Mouse (Mus musculus) cerebellum, adult 9-11 months (tissue): Measurements from ENCODE around the gene Mettl23.
"Not testable (repeated sequence)": the region's sequence is repeated elsewhere in the genome, so short reads cannot be mapped to it uniquely, and the experiment has no call there.

Experiments
- DNase-seq: peaks from one replicate; pipeline ENCODE4 v3.0.0; 2022

Mettl23 gene

DNA sequence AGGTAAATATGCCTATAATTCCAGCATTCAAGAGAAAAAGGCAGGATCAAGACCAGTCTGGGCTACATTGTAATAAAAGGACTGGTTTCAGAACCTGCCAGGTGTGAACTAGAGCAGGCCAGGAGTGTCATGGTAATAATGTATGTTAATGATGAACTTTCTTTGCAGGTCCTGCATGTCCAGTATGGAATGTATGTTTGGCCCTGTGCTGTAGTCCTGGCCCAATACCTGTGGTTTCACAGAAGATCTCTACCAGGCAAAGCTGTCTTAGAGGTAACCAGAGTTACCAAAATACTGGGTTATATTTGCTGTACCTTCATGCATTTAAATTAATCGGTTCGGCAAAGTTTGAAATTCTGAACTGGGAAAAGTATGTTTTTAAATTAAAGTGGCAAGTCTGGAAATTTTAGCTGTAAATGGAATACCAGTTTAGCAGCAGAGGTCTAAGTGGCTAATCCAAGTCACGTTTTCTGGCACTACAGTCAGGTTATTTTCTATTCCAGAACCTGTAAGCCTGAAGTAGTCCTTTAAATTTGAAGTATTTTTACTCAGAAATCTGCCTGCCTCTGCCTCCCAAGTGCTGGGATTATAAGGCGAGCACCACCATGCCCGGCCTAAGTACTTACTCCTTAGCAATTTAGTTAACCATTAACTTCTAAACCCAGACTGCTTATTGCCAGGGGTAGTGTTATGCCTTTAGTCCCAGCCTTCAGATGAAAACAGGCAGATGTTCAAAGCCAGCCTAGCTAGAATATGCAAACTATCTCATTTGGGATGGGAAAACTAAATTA lies 5.2 kb downstream of the Mettl23 start:
- DNase-seq = no peak

DNA sequence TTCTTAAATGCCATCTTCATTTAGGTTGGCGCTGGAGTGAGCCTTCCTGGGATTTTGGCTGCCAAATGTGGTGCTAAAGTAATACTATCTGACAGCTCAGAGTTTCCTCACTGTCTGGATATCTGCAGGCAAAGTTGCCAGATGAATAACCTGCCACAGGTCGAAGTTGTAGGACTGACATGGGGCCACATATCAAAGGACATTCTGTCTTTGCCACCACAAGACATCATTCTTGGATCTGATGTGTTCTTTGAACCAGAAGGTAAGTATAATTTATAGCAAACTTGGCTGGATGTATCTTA lies 5.8 kb downstream of the Mettl23 start:
- not testable (repeated sequence) for DNase-seq

DNA sequence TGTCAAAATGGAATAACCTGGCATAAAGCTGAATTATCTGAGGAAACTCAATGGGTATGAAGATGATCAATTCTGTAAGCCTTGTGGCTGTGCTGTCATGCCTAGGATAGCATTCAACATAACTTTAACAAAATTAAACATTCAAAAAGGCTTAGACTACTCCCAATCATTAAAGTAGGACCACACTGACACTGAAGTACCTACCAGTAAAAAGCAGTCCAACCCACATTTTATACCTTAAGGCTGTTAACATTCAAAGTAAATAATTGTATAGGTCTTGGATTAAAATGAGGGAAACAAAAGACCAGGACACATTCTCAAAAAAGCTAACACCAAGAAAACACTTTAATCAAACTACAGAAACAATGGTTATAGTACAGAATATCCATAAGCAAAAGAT lies 6.5 kb downstream of the Mettl23 start:
- no peak for DNase-seq

DNA sequence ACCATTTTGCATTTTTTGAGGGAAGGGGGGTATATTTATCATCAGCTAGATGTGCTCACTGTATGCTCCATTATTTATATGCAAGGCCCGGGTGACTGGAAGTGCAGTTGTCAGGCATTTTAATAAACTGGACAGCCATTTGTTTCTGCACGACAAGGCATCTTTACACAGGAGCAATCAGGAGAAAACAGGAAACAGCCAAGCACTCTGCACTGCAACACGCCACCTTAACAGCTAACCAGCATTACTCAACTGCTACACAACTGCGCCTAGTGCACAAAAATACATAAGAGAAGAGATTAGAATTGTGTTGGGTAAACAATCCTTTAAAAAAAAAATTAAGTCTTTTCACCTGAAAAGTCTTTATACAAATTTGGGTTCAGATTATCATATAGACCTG lies 7.0 kb downstream of the Mettl23 start:
- DNase-seq = no peak

DNA sequence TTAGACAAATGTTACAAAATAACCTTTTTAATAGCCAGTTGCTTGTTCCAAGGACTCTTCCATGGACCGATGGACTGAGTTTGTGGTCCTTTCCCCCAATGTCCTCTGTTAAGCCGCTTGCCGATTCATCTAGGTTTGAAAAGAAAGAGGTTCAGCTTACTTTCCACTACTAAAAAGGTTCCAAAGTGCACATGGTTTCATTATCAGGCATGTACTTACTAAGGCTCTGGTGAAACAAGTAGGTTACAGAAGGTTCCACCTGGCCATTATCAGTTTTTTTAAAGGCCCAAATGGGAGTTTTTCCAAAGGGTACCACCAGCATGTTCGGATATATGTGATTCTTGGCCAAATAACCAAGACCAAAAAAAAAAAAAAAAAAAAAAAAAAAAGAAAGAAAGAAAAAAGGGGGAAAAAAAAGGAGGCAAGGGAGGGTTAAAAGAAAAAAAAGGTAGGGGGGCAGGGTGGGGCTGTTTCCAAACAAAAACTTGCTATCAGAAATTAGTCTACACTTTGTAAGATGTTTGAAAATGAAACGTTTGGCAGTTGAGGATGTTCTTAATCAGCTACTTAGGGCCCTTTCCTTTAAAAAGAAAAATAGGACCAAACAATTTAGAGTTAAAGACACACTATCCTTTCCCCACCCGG lies 7.9 kb downstream of the Mettl23 start:
- DNase-seq = no peak

DNA sequence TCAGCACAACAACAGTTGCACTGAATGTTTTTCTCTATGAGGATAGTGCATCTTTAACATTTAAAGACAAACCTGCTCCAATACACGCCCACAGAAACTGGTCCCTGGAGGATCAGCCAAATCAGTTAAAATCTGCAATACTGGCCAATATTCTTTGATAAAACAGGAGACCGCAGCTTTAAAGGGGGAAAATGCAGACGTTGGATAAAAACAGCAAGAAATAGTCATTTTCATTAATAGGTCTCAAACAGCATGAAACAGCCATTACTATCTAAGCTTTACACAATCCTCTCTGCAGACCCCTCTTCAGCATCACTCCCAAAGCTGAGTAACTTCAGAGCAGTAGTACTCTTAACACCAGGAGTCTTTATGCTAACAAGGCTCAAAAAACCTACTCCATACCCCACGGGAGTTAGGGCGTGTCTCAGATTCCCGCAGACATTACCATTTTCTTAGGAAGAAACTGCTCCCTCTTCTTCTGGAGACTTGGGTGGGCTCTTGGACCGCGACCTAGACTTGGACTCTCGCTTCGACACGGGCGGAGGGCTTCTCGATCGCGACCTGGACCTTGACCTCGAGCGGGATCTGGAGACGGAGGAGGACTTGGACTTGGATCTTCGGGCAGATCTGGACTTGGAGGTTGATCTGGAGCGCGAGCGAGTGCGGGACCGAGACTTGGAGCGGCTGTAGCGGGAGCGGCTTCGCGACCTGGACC lies 8.7 kb downstream of the Mettl23 start:
- no peak for DNase-seq

DNA sequence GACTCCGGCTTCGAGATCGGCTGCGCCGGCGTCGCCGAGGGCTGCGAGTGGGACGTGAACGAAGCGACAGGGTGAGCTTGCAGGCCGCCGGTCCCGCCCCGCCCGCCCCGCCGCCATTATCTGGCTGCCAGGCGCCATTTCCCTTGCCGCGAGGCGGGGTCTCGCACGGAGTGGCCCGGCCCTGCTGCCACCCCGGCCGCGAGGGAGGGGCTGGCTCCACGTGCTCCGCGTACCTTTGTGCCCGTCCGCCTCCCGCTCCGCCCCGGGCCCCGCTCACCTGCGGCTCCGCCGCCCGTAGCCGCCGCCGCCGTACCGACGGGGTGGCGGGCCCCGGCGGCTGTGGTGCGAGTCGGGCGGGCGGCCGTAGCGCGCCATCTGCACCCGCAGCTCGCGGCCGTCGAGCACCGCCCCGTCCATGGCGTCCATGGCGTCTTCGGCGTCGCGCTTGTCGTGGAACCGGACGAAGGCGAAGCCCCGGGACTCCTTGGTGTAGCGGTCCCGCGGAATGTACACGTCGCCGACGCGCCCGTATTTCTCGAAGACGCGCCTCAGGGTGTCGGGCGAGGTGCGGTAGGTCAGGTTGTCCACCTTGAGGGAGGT lies 9.3 kb downstream of the Mettl23 start, which contains the start of gene Mfsd11:
Gene Mfsd11 (plus strand): TSS at position 150 of the 600 bp plus-strand sequence.
- peak; percentile 82 for DNase-seq

DNA sequence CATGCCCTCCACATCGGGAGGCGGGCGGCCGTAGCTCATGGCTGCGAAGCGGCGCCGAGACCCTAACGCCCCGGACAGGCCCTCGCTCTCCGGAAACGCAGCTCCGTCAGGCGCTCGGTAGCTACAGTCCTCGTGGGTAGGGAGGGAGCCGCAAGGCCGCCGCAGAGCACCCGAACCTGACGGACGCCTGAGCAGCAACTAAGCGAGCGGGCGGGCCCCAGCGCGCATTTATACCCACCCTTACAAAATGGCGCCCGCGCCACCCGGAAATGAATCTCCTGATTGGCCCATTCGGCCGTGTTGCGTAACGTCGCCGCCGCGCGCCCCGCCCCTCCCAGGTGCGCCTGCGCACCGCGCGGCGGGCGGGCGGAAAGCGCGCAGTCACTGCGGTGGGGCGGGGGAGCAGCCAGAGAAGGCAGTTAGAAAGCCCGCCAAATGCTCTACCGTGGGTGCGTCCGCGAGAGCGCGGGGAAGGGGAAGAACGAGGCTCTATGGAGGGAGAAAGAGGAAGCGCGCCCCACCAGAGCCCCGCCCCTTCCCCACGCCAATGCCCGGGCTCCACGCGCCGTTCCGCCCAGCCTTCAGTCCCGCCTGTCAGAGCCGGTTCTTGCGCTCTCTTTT lies 9.9 kb downstream of the Mettl23 start, which contains the start of gene Srsf2:
Gene Srsf2 (minus strand): TSS at position 204 of the 621 bp plus-strand sequence.
- DNase-seq = peak; percentile 97

DNA sequence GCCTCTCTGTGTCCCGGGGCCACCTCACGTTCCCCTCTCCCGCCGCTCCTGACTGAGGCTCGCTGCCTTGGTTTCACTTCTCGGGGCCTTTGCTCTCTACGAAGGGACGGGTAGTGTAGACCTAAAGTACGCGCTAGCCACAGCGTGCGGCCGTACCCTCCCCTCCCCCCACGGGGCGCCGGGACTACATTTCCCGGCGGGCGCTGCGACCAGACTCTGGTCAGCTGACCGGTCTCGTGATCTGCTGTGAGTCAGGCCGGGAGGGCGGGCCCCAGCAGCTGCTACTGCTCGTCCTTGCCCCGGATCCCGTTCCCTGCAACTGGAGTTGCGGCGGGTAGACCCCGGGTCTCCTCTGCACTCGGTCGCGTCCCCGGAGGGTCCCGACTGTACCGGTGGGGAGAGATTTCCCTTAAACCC lies 10.4 kb downstream of the Mettl23 start:
- DNase-seq = peak; percentile 97

DNA sequence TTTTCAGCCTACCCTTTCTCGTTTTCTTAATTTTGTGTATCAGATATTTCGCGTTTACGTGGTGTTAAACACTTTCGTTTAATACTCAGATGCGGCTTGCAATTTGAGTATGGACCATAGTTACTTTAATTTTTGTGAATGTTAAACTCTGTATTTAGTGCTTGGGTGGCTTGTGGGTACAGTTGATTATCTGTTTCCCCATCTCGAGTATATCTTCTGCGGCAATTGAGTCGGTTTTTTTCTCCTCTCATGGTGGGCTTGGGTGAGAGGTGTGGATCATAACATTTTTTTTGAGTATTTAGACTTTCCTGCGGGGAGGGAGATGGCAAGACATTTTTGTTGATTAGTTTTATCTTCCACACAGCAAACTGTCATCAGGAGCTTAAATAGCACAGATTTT lies 11.2 kb downstream of the Mettl23 start:
- no peak for DNase-seq

DNA sequence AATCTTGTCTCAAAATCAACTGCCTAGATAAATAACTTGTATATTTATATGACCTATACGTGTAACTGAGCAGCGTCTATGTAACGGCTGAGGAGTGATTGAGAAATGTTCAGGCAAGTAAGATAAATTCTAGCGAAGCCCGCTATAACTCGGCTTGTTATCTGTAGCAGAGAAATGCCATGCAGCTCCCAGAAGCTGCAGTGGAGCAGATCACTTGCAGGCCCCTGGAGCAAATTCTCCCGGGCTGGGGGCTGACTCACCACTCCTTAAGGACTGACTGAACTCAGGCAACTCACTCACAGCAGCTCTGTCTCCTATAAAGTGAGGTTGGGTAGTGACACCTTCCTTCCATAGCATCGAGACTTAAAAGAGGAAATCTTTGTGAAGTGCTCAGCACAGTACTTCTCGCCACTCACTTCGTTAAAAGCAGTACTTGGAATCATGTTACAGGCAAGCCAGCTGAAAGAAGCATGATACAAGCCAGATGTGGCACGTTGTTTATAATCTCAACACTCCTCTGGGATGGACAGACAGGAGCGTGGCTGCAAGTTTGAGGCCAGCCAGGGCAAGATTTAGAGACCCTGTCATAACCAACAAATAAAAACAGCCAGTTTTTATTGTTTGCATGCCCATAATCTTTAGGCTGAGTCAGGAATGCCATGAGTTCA lies 14.2 kb downstream of the Mettl23 start:
- no peak for DNase-seq

DNA sequence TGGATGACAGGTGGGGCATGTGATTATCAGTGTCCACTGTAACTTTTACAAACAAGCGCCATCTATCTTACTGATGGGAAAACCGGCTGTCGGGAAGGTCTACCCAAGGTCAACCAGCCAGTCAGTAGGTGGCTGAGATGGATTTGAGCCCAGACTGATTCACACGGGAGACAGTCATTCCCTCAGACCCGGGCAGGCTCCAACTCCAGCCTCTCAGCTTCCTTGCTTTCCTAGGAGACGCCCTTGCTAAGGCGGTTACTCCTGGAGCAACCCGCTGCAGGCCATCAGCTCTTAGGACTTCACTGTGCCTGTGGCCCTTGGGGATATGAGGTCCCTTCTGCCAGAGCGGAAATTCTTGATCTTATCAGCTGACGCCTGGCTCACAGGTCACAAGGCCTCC lies 21.4 kb downstream of the Mettl23 start:
- no peak for DNase-seq

DNA sequence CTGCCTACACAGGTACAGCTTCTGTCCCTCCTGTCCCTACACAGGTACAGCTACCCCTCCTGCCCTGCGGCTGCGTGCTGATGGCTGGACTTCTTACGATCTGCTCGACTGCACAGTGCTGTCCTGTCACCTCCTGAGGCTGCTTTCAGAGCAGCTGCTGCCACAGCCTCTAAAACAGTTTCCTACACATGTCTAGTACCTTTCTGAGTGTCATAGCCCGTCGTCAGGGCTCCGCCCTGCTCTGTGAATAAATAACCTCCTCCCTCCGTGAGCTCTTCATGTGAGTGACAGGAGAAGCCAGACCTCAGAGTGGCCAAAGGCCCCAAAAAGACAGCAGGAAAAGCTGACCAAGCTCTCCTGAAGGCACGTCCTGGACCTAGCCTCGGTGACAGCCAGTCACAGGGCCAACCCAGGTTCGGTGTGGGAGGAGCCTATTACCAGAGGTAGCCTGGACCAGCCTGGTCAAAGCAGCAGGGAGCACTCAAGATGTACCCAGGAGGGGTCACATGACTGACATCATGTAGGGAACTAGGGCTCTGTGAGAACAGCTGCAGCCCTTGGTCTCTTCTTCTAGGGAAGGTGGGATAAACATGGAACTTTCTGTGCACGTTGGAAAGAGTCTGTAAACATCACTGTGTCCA lies 23.0 kb downstream of the Mettl23 start:
- DNase-seq = no peak

DNA sequence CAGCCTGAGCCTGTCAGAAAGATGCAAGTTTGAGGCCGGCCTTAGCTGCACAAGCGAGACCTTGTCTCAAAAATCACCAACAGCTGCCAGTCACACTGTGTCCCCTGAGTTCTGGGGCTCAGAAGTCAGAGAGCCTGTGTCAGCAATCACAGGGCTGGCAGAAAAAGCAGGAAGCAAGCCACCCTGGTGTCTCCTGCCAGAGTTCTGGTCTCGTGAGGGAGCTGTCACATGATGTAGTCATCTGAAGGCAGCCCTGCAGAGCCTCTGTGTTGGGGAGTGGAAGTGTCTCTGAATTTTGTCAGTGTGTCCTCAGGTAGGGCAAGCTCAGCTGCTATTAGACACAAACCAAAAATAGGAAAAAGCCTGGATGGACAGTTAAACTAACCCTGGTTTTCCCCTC lies 25.1 kb downstream of the Mettl23 start:
- DNase-seq = no peak

DNA sequence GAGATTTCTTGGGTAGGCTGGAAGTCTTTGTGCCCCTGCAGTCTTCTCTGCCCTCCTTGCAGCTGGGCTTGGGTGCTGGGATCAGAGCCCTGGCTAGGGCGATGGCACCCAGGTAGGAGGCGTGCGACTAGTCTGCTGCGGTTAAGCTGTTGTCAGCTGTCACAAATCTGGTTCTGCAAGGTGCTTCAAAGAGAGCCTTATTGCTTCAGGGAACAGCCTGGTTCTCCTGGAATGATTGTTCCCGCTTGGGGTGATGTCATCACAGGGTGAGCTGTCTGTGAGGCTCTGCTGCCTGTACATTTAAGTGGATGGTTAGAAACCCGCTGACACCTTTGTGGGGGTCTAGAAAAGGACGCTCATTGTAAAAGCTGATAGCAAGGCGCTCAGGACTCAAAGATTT lies 26.1 kb downstream of the Mettl23 start:
- no peak for DNase-seq

DNA sequence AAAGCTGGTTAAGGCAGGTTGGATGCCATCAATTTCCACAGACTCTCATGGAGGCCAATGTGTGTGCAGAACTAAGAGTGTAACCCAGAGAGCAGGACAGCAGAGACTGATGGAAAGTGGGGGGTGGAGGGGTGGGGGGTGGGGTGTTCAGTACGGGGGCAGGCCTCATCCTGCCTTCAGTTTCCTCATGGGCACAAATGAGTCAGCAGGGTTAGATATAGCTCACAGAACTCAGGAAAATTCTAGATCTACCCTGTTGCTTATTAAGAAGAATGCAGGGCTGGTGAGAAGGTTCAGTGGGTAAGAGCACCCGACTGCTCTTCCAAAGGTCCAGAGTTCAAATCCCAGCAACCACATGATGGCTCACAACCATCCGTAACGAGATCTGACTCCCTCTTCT lies 26.6 kb downstream of the Mettl23 start:
- DNase-seq = no peak

DNA sequence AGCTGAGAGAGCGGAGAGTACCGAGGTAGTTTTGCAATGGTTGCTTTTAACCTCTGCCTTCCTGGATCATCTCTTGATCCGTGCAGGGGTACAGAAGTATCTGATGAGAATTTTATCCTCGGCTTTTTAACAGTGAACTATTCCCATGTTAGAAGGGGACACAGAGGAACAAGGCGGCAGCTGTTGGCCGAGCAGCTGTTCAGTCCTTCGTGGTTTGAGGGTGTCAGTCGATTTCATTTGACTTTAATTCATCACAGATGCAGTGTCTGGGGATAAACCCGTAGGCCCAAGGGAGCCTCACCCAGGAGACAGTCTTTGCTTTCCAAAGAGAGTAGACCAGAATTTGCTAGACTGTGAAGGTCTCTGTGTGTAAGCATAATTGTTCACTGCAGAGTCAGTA lies 28.5 kb downstream of the Mettl23 start:
- DNase-seq = no peak

DNA sequence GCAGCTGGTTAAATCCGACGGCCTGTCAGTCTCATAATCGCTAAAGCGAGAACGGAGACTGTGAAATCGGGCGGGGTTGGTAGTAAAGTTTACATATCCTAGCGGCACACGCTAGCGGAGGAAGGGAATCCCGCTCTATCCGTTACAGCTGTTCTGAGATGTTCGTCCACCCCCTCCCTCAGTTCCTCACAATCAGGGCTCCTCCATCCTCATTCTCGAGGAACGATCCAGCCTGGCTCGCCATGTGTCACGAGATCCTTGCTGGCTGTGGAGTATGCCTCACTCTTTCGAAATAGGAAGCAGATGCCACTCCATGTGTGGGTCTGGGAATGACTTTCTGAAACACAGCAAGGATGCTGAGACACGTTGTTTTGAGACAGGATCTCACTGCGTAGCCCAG lies 30.9 kb downstream of the Mettl23 start:
- no peak for DNase-seq

DNA sequence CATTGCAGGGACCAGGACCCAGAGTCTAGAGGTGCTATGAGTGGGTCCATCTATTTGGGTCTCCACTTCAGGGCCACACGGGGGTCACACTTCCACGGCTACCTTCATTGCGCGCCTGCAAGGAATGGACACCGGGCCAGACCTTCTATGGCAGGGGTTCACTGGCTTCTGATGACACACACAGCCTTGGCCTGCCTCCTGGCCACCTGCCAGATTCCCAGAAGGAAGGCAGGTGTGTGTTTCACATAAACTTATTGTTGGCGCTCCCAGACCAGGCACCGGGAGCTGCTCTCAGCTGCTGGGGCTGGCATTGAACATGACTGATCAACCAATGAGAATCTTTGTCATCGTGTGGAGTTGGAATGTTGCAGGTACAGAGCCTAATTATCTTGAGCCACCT lies 35.4 kb downstream of the Mettl23 start:
- no peak for DNase-seq

DNA sequence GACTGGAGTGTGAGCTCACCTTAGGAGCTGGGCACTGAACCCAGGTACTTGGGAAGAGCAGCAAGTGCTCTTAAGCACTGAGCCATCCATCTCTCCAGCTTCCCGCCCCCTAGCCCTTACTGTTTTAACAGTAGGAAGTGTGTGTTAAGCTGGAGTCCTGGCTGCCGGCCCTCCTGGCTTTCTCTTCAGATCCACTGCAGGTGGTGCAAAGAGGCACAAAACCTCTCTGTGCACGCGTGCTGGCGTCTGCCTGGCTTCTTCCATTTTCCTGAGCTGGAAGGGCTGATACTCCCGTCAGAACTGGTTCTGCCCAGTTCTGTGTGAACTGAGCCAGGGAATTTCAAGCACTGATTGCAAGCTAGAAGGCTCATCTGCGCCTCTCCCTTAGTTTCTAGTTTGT lies 37.8 kb downstream of the Mettl23 start:
- DNase-seq = no peak

DNA sequence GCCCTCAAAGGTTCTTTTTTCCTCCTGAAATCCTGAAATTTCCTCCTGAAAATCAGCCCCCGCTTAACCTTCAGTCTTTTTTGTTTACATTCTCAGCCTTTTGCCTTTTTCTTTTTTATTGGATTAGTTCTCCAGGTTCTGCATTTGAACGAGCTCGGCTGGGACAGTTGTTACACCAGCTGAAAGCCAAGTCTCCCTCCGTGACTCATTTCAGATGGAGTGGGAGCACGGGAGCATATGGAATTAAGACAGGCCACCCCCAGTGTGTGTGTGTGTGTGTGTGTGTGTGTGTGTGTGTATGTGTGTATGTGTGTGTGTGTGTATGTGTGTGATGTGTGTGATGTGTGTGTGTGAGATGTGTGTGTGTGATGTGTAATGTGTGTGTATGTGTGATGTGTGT lies 38.4 kb downstream of the Mettl23 start:
- no peak for DNase-seq

DNA sequence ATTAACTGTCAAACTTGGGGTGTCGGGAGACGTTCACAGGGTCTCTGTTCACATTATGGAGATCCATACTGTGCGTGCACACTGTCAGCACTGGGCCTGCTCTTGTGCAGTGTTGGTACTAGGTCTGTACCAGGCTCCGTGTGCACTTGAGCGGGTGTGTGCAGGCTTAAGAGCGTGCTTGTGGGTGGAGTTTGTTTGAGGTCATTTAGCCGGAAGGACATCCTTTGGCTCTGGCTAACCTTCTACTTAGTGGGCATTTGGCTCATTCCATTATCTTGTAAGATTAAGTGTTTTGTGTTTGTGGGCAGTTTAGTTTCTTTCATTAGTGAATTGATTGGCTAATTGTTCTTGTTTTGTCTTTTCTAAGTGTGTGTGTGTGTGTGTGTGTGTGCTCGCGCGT lies 39.4 kb downstream of the Mettl23 start:
- DNase-seq = no peak
